Mouse (Mus musculus) ES-Bruce4 (cell line): ENCODE measurements at regions not wholly inside any gene's neighbourhood (a gene's known extent, or its start where the extent isn't known, plus 50 kb on each side); places are given as distances from the start of the nearest gene placed in this dataset.

Source experiments
- H3K27ac ChIP-seq: 2 replicates; pipeline ENCODE4 v1.5.1; 2012; ENCODE audit warnings: low read length, inconsistent platforms; ENCODE audit not compliant: insufficient read depth
- H3K27me3 ChIP-seq: 2 replicates; pipeline ENCODE4 v1.6.1; 2012; ENCODE audit warnings: mild to moderate bottlenecking, low read length, inconsistent platforms; ENCODE audit not compliant: control insufficient read depth, poor library complexity, insufficient read depth, severe bottlenecking
- H3K36me3 ChIP-seq: 2 replicates; pipeline ENCODE4 v1.6.1; 2012; ENCODE audit warnings: inconsistent platforms, mild to moderate bottlenecking, low read length, moderate library complexity; ENCODE audit not compliant: control insufficient read depth, poor library complexity, insufficient read depth, severe bottlenecking
- H3K4me1 ChIP-seq: one replicate; pipeline ENCODE4 v1.8.1; 2011; ENCODE audit warnings: low read length; ENCODE audit not compliant: control insufficient read depth, insufficient read depth
- H3K4me3 ChIP-seq: 2 replicates; pipeline ENCODE4 v1.5.1; 2011; ENCODE audit warnings: low read depth, mild to moderate bottlenecking, low read length
- H3K9ac ChIP-seq: 2 replicates; pipeline ENCODE4 v1.6.1; 2012; ENCODE audit warnings: low read depth, mild to moderate bottlenecking, inconsistent platforms; ENCODE audit not compliant: poor library complexity, severe bottlenecking
- H3K9me3 ChIP-seq: replicated peaks from 2 replicates; pipeline ENCODE4 v1.6.1; 2012; ENCODE audit warnings: mild to moderate bottlenecking, low read length, inconsistent platforms; ENCODE audit not compliant: control insufficient read depth, poor library complexity, insufficient read depth, severe bottlenecking
- CTCF ChIP-seq: IDR thresholded peaks from one replicate; pipeline ENCODE4 v1.8.1; 2011; ENCODE audit warnings: low read depth, low read length
- EP300 ChIP-seq: IDR thresholded peaks from 2 replicates; pipeline ENCODE4 v1.6.1; 2011; ENCODE audit warnings: low read depth, low read length; ENCODE audit not compliant: insufficient read depth
- POLR2A ChIP-seq: IDR thresholded peaks from one replicate; pipeline ENCODE4 v1.8.1; 2011; ENCODE audit warnings: low read length; ENCODE audit not compliant: insufficient read depth

DNA sequence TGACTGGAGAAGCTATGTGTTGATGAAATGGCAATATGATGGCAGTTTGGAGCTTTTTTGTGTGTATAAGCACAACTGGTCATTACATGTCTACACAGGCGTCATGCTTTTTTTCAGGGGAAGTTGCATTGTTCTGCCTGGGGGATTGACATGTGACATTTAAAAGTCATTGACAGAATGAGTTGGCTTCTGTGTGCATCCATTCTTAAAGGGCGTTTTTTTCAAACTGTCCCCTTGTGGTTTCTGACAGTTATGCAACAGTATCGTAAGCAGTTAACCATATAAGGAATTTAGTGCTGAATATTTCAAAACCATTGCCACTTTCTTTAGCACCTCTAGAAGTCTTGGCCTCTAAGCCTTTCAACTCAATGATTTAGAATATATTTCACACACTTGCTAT, 607.1 kb upstream of the Got2 start:
- Histone ChIP-seq H3K36me3 (no peaks in the 10 kb centered on the region), H3K4me3 (no peak overlapping the region), H3K9me3 (no peaks in the 10 kb centered on the region), H3K9ac (no peak overlapping the region), H3K4me1 (no peaks in the 10 kb centered on the region), H3K27me3 (no peaks in the 10 kb centered on the region; the same call in none of the 2 replicates), H3K27ac (no peak overlapping the region)
- no peak for TF ChIP-seq EP300
- TF ChIP-seq POLR2A = no peak
- no peak for TF ChIP-seq CTCF

DNA sequence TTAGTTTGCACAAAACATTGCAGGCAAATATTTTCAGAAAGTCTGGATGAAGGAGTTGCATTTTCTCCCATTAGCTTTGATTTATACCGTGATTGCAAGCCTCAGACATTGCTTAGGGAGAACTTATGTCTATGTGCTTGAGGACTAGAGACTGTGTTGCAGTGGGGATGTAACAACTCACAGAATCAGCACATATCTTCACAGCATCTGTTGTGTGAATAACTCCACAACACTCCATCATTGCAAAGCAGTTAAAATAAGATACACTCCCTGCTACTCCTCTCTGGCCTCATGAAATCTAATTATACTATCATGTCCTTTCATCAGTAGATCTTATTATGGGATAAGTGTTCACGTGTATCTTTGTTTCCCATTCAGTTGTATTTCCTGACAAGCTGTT, 601.5 kb upstream of the Got2 start:
- no peak overlapping the region for H3K27ac ChIP-seq
- no peak overlapping the region for H3K4me3 ChIP-seq
- TF ChIP-seq CTCF = no peak
- no peaks in the 10 kb centered on the region for H3K27me3 ChIP-seq
- H3K36me3 ChIP-seq = no peaks in the 10 kb centered on the region
- H3K4me1 ChIP-seq = no peaks in the 10 kb centered on the region
- no peak overlapping the region for H3K9ac ChIP-seq
- H3K9me3 ChIP-seq = no peaks in the 10 kb centered on the region

DNA sequence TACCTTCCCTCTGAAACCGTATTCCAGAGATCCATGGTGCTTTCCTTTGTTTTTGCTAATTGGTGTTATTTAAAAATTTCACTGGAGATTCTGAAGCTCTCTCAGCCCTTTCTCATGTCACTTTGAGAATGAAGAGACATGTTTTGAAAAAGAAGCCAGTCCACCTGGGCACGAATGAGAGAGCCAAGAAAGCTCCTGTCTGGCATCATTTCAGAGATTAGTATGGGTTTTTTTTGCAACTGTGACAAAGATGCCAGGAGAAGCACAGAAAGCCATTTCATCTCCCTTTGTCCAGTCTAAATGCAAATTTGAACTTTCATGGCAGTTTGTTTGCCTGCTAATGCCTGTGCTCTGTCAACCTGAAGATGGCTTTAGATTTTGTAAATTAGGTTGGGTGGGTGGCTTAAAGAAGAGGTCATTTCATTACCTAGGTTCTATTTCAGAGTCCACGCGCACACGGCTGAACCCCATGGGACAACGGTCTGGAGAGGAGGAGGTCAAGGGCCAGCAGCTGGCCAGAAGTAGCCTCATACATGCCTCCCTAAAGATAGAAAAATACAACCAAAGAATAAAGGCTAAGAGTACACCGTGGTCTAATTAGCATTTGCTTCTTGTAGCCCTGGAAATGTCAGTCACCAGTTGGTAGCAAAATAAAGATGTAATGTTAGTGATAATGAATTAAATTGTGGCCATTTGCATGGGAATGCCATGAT, 600.5 kb upstream of the Got2 start:
- no peaks in the 10 kb centered on the region for H3K27me3 ChIP-seq
- no peaks in the 10 kb centered on the region for H3K4me1 ChIP-seq
- H3K27ac ChIP-seq = no peak overlapping the region
- no peaks in the 10 kb centered on the region for H3K36me3 ChIP-seq
- no peak overlapping the region for H3K4me3 ChIP-seq
- no peak overlapping the region for H3K9ac ChIP-seq
- H3K9me3 ChIP-seq = no peaks in the 10 kb centered on the region
- TF ChIP-seq POLR2A (no peak), EP300 (no peak), CTCF (no peak)

DNA sequence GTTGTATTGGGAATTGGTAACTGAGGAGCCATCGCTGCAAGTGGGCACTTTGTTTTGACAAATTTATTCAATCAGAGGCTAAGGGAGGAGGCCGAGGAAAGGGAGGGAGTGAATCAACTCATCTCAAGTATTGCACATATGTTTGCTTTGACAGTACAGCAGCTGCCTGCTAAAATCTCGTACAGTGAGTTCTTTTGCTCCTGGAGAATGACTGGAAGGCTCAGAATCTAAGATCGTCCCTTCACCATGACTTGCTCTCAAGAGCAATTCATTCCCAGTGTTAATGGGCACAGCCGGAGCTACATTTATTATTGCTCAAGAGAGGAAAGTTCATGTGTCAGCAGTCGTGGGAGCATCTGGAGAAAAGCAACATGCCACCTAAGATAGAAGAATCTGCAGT, 567.6 kb upstream of the Got2 start:
- Histone ChIP-seq H3K9me3 (no peaks in the 10 kb centered on the region), H3K36me3 (no peaks in the 10 kb centered on the region), H3K9ac (no peak overlapping the region), H3K4me1 (no peaks in the 10 kb centered on the region), H3K27me3 (no peaks in the 10 kb centered on the region), H3K4me3 (no peak overlapping the region), H3K27ac (no peak overlapping the region)
- no peak for TF ChIP-seq EP300
- TF ChIP-seq CTCF = no peak
- TF ChIP-seq POLR2A = no peak

DNA sequence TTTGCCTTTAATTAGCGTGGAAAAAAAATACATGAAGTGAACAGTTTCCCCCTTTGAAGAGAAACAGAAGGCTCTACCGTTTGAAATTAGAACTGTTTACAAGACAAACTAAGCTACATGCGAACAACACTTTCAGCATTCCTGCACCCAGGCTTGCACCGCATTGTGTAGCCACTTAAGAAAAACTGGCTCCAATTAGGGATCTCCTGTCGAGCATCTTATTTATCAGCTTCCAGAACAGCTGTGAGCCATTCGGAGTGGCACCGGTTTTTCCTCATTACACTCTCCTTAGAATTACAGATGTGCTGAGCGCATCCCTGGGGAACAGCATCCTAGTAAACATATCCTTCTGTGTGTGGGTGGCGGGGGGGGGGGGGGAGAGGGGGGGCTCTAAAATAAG, 567.0 kb upstream of the Got2 start:
- TF ChIP-seq CTCF (no peak), EP300 (no peak), POLR2A (no peak)
- no peaks in the 10 kb centered on the region for H3K36me3 ChIP-seq
- no peaks in the 10 kb centered on the region for H3K4me1 ChIP-seq
- no peak overlapping the region for H3K4me3 ChIP-seq
- no peak overlapping the region for H3K27ac ChIP-seq
- no peaks in the 10 kb centered on the region for H3K27me3 ChIP-seq
- H3K9ac ChIP-seq = no peak overlapping the region
- H3K9me3 ChIP-seq = no peaks in the 10 kb centered on the region

DNA sequence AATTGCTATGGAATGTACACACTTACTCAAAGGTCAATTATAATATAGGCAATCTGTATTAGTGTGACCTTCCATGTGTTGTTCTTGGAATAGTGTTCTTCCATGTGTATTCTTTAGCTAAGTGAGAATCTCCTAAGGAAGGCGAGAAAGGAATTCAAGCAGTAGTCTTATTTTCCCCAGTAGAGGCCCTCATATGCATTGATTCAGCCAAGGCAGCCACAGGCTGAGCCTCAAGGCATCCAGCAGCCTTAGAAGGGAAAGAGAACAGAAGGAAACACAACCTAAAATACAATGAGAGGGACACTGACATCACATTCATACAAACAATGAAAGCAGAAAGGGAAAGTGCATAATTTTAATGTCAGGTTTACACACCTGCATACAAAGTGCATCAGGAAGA, 541.4 kb upstream of the Got2 start:
- H3K27me3 ChIP-seq = no peaks in the 10 kb centered on the region
- H3K9ac ChIP-seq = no peak overlapping the region
- TF ChIP-seq EP300 (no peak), POLR2A (no peak)
- H3K9me3 ChIP-seq = no peaks in the 10 kb centered on the region
- no peak overlapping the region for H3K4me3 ChIP-seq
- no peaks in the 10 kb centered on the region for H3K4me1 ChIP-seq
- no peak overlapping the region for H3K27ac ChIP-seq
- no peaks in the 10 kb centered on the region for H3K36me3 ChIP-seq
